Mouse (Mus musculus): ENCODE results near the gene Grk6.

- TF ChIP-seq POLR2A (IDR thresholded peaks at IDR 0.05; ENCODE audit: control insufficient read depth, extremely low read depth, insufficient read depth, low read length, poor library complexity): no peak
- TF ChIP-seq CTCF (IDR thresholded peaks at IDR 0.05; ENCODE audit: borderline replicate concordance, control insufficient read depth, extremely low read depth, insufficient read depth, low read length, poor library complexity): no peak
Observed at GRCm38 (mm10) chr13:55463399-55464026, 18.6 kb downstream of the Grk6 start.
